Mouse (Mus musculus): ENCODE data around the gene Secisbp2l. TPM values are rescaled to one million over a fixed set of nuclear protein-coding genes. Genes with fewer than 3 reads are reported as not detected.

Gene Secisbp2l
- polyA plus RNA-seq, 1 experiment from 2014 or later: 18.5 TPM

GRCm38 (mm10) chr2:125795118-125795517 is 12.4 kb upstream of the Secisbp2l start:
- H3K9me3 ChIP-seq: no peaks in the 10 kb centered on the region
- H3K27ac ChIP-seq: no peak overlapping the region
- no peaks in the 10 kb centered on the region for H3K27me3 ChIP-seq (ENCODE audit: insufficient read depth, poor library complexity, severe bottlenecking)
- DNase-seq (ENCODE audit: low spot score): no peak
- H3K4me3 ChIP-seq: no peak overlapping the region
- H3K4me1 ChIP-seq (replicated peaks): 0 out of 2 replicates have a peak, but pooled peaks cover 5% of the 10 kb centered on the region
- 73% methylated on average over 2 of the region's 2 CpGs for WGBS
- no peaks in the 10 kb centered on the region for H3K36me3 ChIP-seq

DNA sequence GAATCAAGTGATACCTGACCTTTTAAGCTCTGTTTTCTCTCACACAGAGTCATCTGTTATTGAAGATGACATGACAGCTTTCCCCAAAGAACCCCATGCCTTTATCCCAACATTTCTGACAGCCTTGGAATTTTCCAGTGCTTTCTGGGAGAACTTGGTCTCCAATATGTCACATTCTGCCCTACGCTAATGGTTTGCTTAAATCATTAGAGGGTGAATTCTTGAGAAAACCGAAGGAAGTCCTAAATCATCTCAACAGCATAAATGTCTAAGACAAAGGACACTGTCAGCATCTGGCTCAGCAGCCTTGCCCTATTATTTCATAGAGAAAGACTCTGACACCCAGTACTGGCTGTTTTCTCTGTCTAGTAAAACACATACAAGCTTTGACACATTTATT is 11.5 kb upstream of the Secisbp2l start:
- Histone ChIP-seq H3K4me1 (replicated peaks) (0 out of 2 replicates have a peak, but pooled peaks cover 2% of the 10 kb centered on the region), H3K27ac (no peak overlapping the region), H3K4me3 (no peak overlapping the region), H3K27me3 (ENCODE audit: insufficient read depth, poor library complexity, severe bottlenecking) (no peaks in the 10 kb centered on the region), H3K36me3 (no peaks in the 10 kb centered on the region), H3K9me3 (no peaks in the 10 kb centered on the region)
- 91% methylated on average over 2 of the region's 2 CpGs for WGBS
- DNase-seq (ENCODE audit: low spot score): no peak

DNA sequence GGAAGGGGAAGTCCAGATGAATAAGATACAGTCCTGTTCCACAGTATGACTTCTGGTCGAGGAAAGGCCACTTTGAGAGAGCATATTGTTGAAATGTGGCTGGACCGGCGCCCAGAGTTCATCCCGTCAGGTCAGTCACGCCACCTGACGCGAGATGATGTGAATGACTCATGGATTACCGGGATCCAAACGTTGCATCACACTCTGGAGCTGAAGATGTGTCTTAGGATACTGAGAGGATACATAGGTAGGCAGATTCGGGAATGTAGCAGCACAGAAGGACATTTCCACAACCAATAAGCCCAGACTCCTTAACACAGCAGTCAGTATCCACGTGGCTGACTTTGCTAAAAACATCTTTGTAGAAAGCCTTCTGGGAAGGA is 10.2 kb upstream of the Secisbp2l start:
- 0 out of 2 replicates have a peak, but pooled peaks cover 2% of the 10 kb centered on the region for H3K4me1 ChIP-seq (replicated peaks)
- no peaks in the 10 kb centered on the region for H3K9me3 ChIP-seq
- no peaks in the 10 kb centered on the region for H3K36me3 ChIP-seq
- no peaks in the 10 kb centered on the region for H3K27me3 ChIP-seq (ENCODE audit: insufficient read depth, poor library complexity, severe bottlenecking)
- no peak overlapping the region for H3K27ac ChIP-seq
- 88% methylated on average over 11 of the region's 11 CpGs for WGBS
- H3K4me3 ChIP-seq: no peak overlapping the region
- DNase-seq (ENCODE audit: low spot score): no peak

DNA sequence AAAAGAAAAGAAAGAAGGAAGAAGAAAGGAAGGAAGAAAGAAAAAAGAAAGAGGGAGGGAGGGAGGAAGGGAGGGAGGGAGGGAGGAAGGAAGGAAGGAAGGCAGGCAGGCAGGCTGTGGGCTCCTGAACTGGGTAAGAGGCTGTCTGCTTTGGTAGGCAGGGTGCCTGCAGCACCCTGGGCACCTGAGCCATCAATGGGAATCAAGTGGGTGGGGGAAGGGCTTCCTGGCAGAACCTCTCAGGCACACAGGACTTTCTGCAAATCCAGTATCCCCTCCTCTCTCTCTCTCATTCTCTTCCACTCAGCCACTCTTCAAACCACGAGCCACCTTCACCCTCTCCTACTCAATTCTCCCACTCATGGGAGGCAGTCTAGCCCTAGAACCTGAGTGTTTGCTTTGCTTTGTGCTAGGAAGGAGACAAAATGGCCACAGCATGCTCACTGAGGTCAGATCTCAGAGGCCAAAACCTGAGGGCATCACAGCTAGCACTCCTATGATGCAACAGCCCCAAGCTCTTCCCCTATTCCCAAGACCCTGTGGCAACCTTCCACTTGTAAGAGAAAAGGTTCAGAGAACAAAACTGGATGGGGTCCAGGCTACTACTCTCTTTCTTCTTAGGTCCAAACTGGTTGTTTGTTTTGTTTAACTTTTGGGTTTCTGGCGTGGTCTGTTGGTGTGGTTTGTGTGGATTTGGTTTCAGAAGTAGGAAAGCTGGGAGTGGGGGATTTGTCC is 9.6 kb upstream of the Secisbp2l start:
- WGBS: 77% methylated on average over 2 of the region's 2 CpGs
- 0 out of 2 replicates have a peak, but pooled peaks cover 2% of the 10 kb centered on the region for H3K4me1 ChIP-seq (replicated peaks)
- no peak overlapping the region for H3K27ac ChIP-seq
- H3K4me3 ChIP-seq: no peak overlapping the region
- DNase-seq (ENCODE audit: low spot score): no peak
- H3K27me3 ChIP-seq (ENCODE audit: insufficient read depth, poor library complexity, severe bottlenecking): no peaks in the 10 kb centered on the region
- H3K36me3 ChIP-seq: no peaks in the 10 kb centered on the region
- H3K9me3 ChIP-seq: no peaks in the 10 kb centered on the region

DNA sequence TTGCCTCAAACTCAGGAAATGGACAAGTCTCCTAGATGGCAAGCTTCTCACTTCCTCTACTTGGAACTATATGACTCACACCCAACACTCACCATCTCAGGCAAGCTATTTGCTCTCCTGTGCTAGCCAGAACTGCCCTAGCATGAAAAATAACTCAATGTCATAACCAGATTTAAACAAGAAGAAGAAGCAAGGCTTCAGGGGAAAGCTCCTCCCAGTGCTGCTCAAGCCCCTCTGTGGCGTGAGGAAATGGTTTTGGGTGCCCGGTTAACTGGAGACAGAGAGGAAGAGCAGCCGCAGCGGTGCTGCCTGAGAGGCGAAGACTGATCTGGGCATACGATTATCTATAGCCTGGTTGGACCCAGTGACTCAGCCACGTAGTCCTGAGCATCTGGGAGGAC is 8.8 kb upstream of the Secisbp2l start:
- 76% methylated on average over 7 of the region's 7 CpGs for WGBS
- H3K9me3 ChIP-seq: no peaks in the 10 kb centered on the region
- H3K4me3 ChIP-seq: no peak overlapping the region
- 0 out of 2 replicates have a peak, but pooled peaks cover 2% of the 10 kb centered on the region for H3K4me1 ChIP-seq (replicated peaks)
- H3K27me3 ChIP-seq (ENCODE audit: insufficient read depth, poor library complexity, severe bottlenecking): no peaks in the 10 kb centered on the region
- no peaks in the 10 kb centered on the region for H3K36me3 ChIP-seq
- H3K27ac ChIP-seq: no peak overlapping the region
- DNase-seq (ENCODE audit: low spot score): no peak

DNA sequence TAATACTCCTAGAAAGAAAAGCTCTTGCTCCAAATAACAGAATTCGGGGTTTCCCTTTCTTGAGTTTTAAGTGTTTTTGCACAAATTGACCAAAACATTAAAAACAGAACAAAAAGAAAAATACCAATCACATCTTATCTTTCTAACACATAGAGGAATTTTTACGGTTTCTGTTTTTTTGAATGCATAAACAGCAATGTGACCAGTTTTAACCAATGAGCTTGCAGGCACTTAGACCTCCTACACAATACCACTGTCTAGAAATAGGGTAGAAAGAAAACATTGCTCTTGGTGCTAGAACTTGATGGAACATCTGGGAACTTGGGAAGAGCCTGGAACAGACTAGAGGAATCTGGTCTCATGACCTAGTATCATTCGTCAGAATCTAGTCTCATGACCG is 7.6 kb upstream of the Secisbp2l start:
- WGBS: 91% methylated on average over 4 of the region's 4 CpGs
- no peak for DNase-seq (ENCODE audit: low spot score)
- H3K27me3 ChIP-seq (ENCODE audit: insufficient read depth, poor library complexity, severe bottlenecking): no peaks in the 10 kb centered on the region
- no peaks in the 10 kb centered on the region for H3K36me3 ChIP-seq
- 0 out of 2 replicates have a peak, but pooled peaks cover 2% of the 10 kb centered on the region for H3K4me1 ChIP-seq (replicated peaks)
- no peak overlapping the region for H3K27ac ChIP-seq
- H3K9me3 ChIP-seq: no peaks in the 10 kb centered on the region
- H3K4me3 ChIP-seq: no peak overlapping the region

DNA sequence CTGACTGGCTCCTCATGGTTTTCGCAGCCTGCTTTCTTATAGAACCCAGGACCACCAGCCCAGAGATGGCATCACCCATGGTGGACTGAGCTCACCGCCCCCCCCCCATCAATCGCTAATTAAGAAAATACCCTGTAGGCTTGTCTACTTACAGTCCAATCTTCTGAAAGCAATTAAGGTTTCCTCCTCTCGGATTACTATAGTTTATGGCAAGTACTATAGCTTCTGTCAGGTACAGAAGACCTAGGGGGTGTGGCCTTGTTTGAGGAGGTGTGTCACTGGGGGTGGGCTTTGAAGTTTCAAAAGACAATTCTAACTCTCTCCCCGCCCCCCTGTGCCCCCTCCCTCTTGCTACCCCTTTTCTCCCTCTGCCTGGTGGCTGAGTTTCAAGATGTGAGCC is 6.6 kb upstream of the Secisbp2l start:
- WGBS: 73% methylated on average over 5 of the region's 5 CpGs
- H3K4me3 ChIP-seq: no peak overlapping the region
- no peak for DNase-seq (ENCODE audit: low spot score)
- H3K36me3 ChIP-seq: no peaks in the 10 kb centered on the region
- H3K4me1 ChIP-seq (replicated peaks): 0 out of 2 replicates have a peak, but pooled peaks cover 2% of the 10 kb centered on the region
- H3K9me3 ChIP-seq: no peaks in the 10 kb centered on the region
- H3K27me3 ChIP-seq (ENCODE audit: insufficient read depth, poor library complexity, severe bottlenecking): no peaks in the 10 kb centered on the region
- no peak overlapping the region for H3K27ac ChIP-seq

- no peak for DNase-seq (ENCODE audit: low spot score)
- H3K27ac ChIP-seq: no peak overlapping the region
- 87% methylated on average over 3 of the region's 3 CpGs for WGBS
- no peak overlapping the region for H3K4me3 ChIP-seq
- H3K27me3 ChIP-seq (ENCODE audit: insufficient read depth, poor library complexity, severe bottlenecking): no peaks in the 10 kb centered on the region
- H3K36me3 ChIP-seq: no peaks in the 10 kb centered on the region
- H3K9me3 ChIP-seq: no peaks in the 10 kb centered on the region
- H3K4me1 ChIP-seq (replicated peaks): 0 out of 2 replicates have a peak, but pooled peaks cover 2% of the 10 kb centered on the region
These were observed 6.1 kb upstream of the Secisbp2l start for GRCm38 (mm10) chr2:125788785-125789184.

GRCm38 (mm10) chr2:125788351-125788750 is 5.7 kb upstream of the Secisbp2l start:
- Histone ChIP-seq H3K9me3 (no peaks in the 10 kb centered on the region), H3K27me3 (ENCODE audit: insufficient read depth, poor library complexity, severe bottlenecking) (no peaks in the 10 kb centered on the region), H3K4me1 (replicated peaks) (peaks cover 3% of the 10 kb centered on the region; the same call in 1 of the 2 replicates), H3K36me3 (no peaks in the 10 kb centered on the region), H3K4me3 (no peak overlapping the region), H3K27ac (no peak overlapping the region)
- DNase-seq (ENCODE audit: low spot score): no peak

GRCm38 (mm10) chr2:125785021-125785420 is 2.4 kb upstream of the Secisbp2l start:
- WGBS: 69% methylated on average over 4 of the region's 4 CpGs
- Histone ChIP-seq H3K27ac (no peak overlapping the region), H3K36me3 (no peaks in the 10 kb centered on the region), H3K4me3 (no peak overlapping the region), H3K9me3 (no peaks in the 10 kb centered on the region), H3K27me3 (ENCODE audit: insufficient read depth, poor library complexity, severe bottlenecking) (no peaks in the 10 kb centered on the region), H3K4me1 (replicated peaks) (peaks cover 25% of the 10 kb centered on the region)
- DNase-seq (ENCODE audit: low spot score): no peak

DNA sequence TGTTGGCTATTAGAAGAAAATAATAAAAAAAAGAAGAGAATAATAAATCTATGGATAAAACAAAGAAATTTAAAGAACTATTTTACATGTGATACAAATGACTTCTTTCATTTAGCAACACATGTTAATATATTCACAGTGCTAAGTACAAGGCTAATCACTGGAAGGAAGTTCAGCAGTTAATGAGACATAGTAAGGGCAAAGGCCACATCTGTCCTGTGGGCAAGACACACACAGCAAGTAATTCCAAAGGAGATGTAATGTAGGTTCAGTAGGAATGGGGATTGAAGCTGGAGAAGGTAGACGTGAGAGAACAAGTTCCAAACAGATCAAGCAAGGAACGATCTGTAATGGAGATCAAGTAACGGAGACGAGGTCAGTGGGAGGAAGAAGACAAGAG is 1.7 kb upstream of the Secisbp2l start:
- Histone ChIP-seq H3K27ac (no peak overlapping the region), H3K4me1 (replicated peaks) (peaks cover 25% of the 10 kb centered on the region), H3K9me3 (no peaks in the 10 kb centered on the region), H3K27me3 (ENCODE audit: insufficient read depth, poor library complexity, severe bottlenecking) (no peaks in the 10 kb centered on the region), H3K36me3 (no peaks in the 10 kb centered on the region), H3K4me3 (no peak overlapping the region)
- DNase-seq (ENCODE audit: low spot score): no peak
- 79% methylated on average over 4 of the region's 4 CpGs for WGBS

GRCm38 (mm10) chr2:125783868-125784267 is 1.2 kb upstream of the Secisbp2l start:
- H3K27me3 ChIP-seq (ENCODE audit: insufficient read depth, poor library complexity, severe bottlenecking): no peaks in the 10 kb centered on the region
- no peak overlapping the region for H3K4me3 ChIP-seq
- no peaks in the 10 kb centered on the region for H3K9me3 ChIP-seq
- peaks cover 25% of the 10 kb centered on the region for H3K4me1 ChIP-seq (replicated peaks)
- H3K27ac ChIP-seq: no peak overlapping the region
- no peak for DNase-seq (ENCODE audit: low spot score)
- 60% methylated on average over 4 of the region's 4 CpGs for WGBS
- H3K36me3 ChIP-seq: no peaks in the 10 kb centered on the region

DNA sequence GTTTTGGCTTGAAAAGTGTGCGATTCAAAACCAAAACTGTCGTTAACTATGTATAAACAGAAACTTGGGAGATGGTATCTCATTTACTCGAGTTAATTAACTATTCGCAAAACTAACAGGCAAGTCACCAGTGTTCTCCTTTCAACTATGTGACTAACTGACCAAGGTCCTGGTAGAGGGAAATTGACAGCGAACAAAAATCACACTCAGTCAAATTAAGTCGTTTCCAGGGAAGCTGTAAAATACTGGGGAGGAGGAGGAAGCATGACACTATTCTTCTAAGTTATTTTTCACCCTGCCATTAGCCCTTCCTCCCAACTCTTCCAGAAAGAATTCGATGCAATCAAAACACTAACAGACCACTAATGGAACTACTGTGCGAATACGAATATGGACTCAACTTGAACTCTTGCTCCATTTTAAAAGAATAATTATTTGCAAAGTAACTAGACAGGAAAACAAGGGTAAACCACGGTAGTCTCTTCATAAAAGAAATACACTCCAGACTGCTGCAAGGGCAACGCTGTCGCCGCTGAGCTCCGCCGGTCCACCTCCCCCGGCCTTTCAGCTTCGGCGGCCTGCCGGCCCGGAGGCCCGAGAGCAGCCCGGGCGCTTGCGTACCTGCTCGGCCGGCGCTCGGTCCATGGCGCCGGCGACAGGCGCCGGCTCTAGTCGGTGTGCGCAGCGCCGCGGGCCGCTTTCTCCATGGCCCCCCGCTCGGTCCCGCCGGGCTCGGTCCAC is 522 bp downstream of the Secisbp2l start:
- H3K4me3 ChIP-seq: peak overlapping the region; percentile 84
- no peaks in the 10 kb centered on the region for H3K27me3 ChIP-seq (ENCODE audit: insufficient read depth, poor library complexity, severe bottlenecking)
- 5% methylated on average over 44 of the region's 44 CpGs for WGBS
- H3K27ac ChIP-seq: peak overlapping the region; percentile 94
- H3K4me1 ChIP-seq (replicated peaks): peaks cover 25% of the 10 kb centered on the region
- H3K36me3 ChIP-seq: no peaks in the 10 kb centered on the region
- no peak for DNase-seq (ENCODE audit: low spot score)
- no peaks in the 10 kb centered on the region for H3K9me3 ChIP-seq
